Mouse (Mus musculus): ENCODE results near the gene Fank1. TPM values are rescaled to one million over a fixed set of nuclear protein-coding genes. Genes with fewer than 3 reads are reported as not detected.

Fank1 gene
- polyA plus RNA-seq, 1 experiment = not detected

DNA sequence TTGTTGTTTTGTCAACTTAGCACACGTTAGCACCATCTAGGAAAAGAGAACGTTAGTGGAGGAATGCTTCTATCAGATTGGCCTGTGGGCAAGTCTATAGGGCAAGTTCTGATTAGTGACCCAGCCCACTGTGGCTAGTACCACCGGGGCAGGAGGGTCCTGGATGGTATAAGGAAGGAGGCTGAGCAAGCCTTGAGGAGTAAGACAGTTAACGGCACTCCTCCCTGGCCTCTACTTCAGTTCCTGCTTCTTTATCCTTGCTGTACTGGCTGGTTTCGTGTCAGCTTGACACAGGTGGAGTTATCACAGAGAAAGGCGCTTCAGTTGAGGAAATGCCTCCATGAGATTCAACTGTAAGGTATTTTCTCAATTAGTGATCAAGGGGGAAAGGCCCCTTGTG, 10.9 kb downstream of the Fank1 start:
- H3K4me3 ChIP-seq (ENCODE audit: insufficient read depth, low read depth, low read length) = no peak overlapping the region
- H3K27ac ChIP-seq (replicated peaks; ENCODE audit: low read depth, low read length) = no peak overlapping the region
- no peaks in the 10 kb centered on the region for H3K4me1 ChIP-seq (ENCODE audit: control insufficient read depth, insufficient read depth, insufficient read length, low read length)

GRCm38 (mm10) chr7:133788147-133788546, 11.5 kb downstream of the Fank1 start:
- no peak overlapping the region for H3K4me3 ChIP-seq (ENCODE audit: insufficient read depth, low read depth, low read length)

GRCm38 (mm10) chr7:133790171-133790570, 13.5 kb downstream of the Fank1 start:
- Histone ChIP-seq H3K4me3 (ENCODE audit: insufficient read depth, low read depth, low read length) (no peak overlapping the region), H3K4me1 (ENCODE audit: control insufficient read depth, insufficient read depth, insufficient read length, low read length) (no peaks in the 10 kb centered on the region), H3K27ac (replicated peaks; ENCODE audit: low read depth, low read length) (no peak overlapping the region)

More at GRCm38 (mm10) chr7:133788147-133788546, 11.5 kb downstream of the Fank1 start:
- Histone ChIP-seq H3K4me1 (ENCODE audit: control insufficient read depth, insufficient read depth, insufficient read length, low read length) (no peaks in the 10 kb centered on the region), H3K27ac (replicated peaks; ENCODE audit: low read depth, low read length) (no peak overlapping the region)

- Histone ChIP-seq H3K27ac (replicated peaks; ENCODE audit: low read depth, low read length) (no peak overlapping the region), H3K4me1 (ENCODE audit: control insufficient read depth, insufficient read depth, insufficient read length, low read length) (no peaks in the 10 kb centered on the region), H3K4me3 (ENCODE audit: insufficient read depth, low read depth, low read length) (no peak overlapping the region)
Observed at GRCm38 (mm10) chr7:133790608-133791229, 14.1 kb downstream of the Fank1 start.

DNA sequence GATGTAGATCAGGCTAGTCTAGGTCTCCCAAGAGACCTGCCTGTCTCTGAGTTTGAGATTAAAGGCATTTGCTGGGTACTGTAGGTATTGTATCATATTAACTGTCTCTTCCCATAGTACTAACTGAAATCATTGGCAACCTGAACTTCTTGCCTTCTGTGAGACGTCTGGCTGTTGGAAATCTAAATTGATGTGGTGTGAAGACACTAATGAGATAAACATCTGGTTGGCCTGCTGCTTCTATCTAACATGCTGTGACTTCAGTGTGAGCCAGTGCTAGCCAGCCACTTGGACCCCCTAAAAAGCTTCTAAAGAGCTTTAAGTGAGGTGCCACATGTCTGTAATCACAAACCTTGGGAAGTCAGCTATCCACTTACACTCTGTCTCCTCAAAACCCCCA, 16.1 kb downstream of the Fank1 start:
- Histone ChIP-seq H3K4me3 (ENCODE audit: insufficient read depth, low read depth, low read length) (no peak overlapping the region), H3K27ac (replicated peaks; ENCODE audit: low read depth, low read length) (no peak overlapping the region), H3K4me1 (ENCODE audit: control insufficient read depth, insufficient read depth, insufficient read length, low read length) (no peaks in the 10 kb centered on the region)

DNA sequence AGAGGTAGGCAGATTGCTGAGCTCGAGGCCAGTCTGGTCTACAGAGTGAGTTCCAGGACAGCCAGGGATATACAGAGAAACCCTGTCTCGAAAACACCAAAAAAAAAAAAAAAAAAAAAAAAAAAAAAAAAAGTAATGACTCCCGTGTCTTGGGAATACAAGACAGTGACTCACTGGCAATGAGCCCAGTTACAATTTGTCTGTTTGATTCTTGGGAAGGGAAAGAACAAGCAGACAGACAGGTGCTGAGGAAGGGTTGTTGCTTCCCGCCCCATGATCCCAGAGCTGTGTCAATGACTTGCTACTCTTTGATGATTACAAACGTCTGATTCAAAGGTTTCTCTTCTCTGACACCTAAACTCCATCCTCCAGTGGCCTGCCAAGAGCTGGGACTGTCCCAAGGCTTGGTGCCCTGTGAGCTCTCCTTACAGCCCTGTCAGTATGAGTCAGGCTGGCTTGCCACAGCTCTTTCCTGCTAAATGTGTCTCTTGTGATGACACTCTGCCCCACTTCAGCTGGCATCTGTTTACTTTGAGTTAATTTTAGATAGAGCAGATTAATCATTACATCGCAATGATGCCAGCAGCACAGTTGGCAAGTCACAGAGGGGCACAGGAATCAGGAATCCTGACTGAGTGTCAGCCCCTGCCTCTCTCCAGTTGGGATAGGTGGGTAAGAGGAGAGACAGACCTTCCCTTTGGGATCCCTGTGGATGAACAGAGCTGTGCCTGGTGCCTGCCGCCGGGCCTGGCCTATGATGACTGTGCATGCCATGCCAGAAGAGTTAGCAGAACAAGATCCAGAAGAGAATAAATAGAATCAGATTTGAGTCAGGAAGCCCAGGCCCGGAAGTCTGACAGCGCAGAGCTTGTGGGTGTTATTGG, 16.8 kb downstream of the Fank1 start:
- Histone ChIP-seq H3K4me3 (ENCODE audit: insufficient read depth, low read depth, low read length) (no peak overlapping the region), H3K4me1 (ENCODE audit: control insufficient read depth, insufficient read depth, insufficient read length, low read length) (no peaks in the 10 kb centered on the region), H3K27ac (replicated peaks; ENCODE audit: low read depth, low read length) (no peak overlapping the region)

- Histone ChIP-seq H3K4me1 (ENCODE audit: control insufficient read depth, insufficient read depth, insufficient read length, low read length) (no peaks in the 10 kb centered on the region), H3K27ac (replicated peaks; ENCODE audit: low read depth, low read length) (no peak overlapping the region), H3K4me3 (ENCODE audit: insufficient read depth, low read depth, low read length) (no peak overlapping the region)
Observed at GRCm38 (mm10) chr7:133794720-133795119, 18.1 kb downstream of the Fank1 start.

- Histone ChIP-seq H3K27ac (replicated peaks; ENCODE audit: low read depth, low read length) (no peak overlapping the region), H3K4me3 (ENCODE audit: insufficient read depth, low read depth, low read length) (no peak overlapping the region), H3K4me1 (ENCODE audit: control insufficient read depth, insufficient read depth, insufficient read length, low read length) (no peaks in the 10 kb centered on the region)
Observed at GRCm38 (mm10) chr7:133799928-133800327, 23.3 kb downstream of the Fank1 start.

DNA sequence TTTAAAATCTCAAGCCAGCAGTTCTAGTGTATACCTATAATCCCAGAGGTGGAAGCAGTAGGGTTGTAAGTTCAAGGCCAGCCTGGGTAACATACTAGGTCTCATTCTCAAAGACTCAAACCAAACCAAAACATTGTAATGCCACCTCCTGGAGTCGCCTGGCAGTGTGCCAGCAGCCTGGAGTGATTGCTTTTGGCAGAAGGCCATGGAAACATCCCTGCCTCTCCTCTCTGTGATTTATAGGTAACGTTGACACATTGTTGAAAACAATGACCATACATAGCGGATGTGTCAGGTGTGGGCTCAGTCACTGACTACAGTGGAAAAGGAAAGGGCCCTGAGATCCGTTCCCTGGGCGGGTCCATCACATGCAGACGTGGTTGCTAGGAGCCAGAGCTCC, 25.2 kb downstream of the Fank1 start:
- no peak overlapping the region for H3K27ac ChIP-seq (replicated peaks; ENCODE audit: low read depth, low read length)
- H3K4me3 ChIP-seq (ENCODE audit: insufficient read depth, low read depth, low read length) = no peak overlapping the region
- no peaks in the 10 kb centered on the region for H3K4me1 ChIP-seq (ENCODE audit: control insufficient read depth, insufficient read depth, insufficient read length, low read length)

DNA sequence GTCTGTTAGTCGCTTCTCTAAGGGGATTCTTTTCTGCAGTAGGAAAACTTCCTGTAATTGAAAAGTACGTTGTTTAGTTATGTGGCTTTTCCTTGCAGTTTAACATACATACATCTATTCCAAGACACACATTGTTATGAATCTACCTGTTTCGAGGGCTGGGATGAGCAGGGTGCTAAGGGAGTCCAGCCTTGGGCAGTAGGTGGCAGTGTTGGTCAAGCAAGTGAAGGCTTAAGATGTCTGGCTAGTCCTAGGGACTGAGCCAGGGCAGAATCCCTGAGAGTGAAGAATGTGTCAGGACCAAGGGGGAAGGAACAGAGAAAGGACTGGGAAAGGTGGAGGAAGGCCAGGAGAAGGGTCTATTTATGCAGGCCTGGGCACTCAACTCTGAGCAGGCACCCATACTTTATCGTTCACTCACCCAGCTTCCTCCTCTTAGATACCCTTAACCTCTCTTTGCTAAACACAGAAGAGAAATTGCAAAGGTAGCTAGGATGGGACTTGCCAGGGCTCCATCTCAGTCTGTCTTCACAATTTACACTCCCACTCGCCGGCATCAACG, 29.0 kb downstream of the Fank1 start:
- no peaks in the 10 kb centered on the region for H3K4me1 ChIP-seq (ENCODE audit: control insufficient read depth, insufficient read depth, insufficient read length, low read length)
- H3K27ac ChIP-seq (replicated peaks; ENCODE audit: low read depth, low read length) = no peak overlapping the region
- H3K4me3 ChIP-seq (ENCODE audit: insufficient read depth, low read depth, low read length) = no peak overlapping the region

- Histone ChIP-seq H3K4me3 (ENCODE audit: insufficient read depth, low read depth, low read length) (no peak overlapping the region), H3K4me1 (ENCODE audit: control insufficient read depth, insufficient read depth, insufficient read length, low read length) (no peaks in the 10 kb centered on the region), H3K27ac (replicated peaks; ENCODE audit: low read depth, low read length) (no peak overlapping the region)
Observed at GRCm38 (mm10) chr7:133812927-133813326, 36.3 kb downstream of the Fank1 start.

- H3K4me1 ChIP-seq (ENCODE audit: control insufficient read depth, insufficient read depth, insufficient read length, low read length) = no peaks in the 10 kb centered on the region
- no peak overlapping the region for H3K27ac ChIP-seq (replicated peaks; ENCODE audit: low read depth, low read length)
- no peak overlapping the region for H3K4me3 ChIP-seq (ENCODE audit: insufficient read depth, low read depth, low read length)
Observed at GRCm38 (mm10) chr7:133813331-133813730, 36.7 kb downstream of the Fank1 start.

GRCm38 (mm10) chr7:133823751-133824150, 47.1 kb downstream of the Fank1 start:
- Histone ChIP-seq H3K4me3 (ENCODE audit: insufficient read depth, low read depth, low read length) (no peak overlapping the region), H3K4me1 (ENCODE audit: control insufficient read depth, insufficient read depth, insufficient read length, low read length) (no peaks in the 10 kb centered on the region), H3K27ac (replicated peaks; ENCODE audit: low read depth, low read length) (no peak overlapping the region)

- no peak overlapping the region for H3K4me3 ChIP-seq (ENCODE audit: insufficient read depth, low read depth, low read length)
- H3K4me1 ChIP-seq (ENCODE audit: control insufficient read depth, insufficient read depth, insufficient read length, low read length) = no peaks in the 10 kb centered on the region
- no peak overlapping the region for H3K27ac ChIP-seq (replicated peaks; ENCODE audit: low read depth, low read length)
Observed at GRCm38 (mm10) chr7:133824579-133824978, 47.9 kb downstream of the Fank1 start.

GRCm38 (mm10) chr7:133828514-133828913, 51.9 kb downstream of the Fank1 start:
- H3K4me3 ChIP-seq (ENCODE audit: insufficient read depth, low read depth, low read length) = no peak overlapping the region
- H3K27ac ChIP-seq (replicated peaks; ENCODE audit: low read depth, low read length) = no peak overlapping the region
- H3K4me1 ChIP-seq (ENCODE audit: control insufficient read depth, insufficient read depth, insufficient read length, low read length) = no peaks in the 10 kb centered on the region
